Mouse (Mus musculus) erythroblast, embryonic 14.5 days (primary cell): Measurements from ENCODE around the gene Dynll2.

Experiments used
- GATA1 ChIP-seq: IDR thresholded peaks from 2 replicates; pipeline ENCODE4 v1.6.1; 2012; ENCODE audit warnings: low read length, inconsistent platforms, mixed read lengths
- TAL1 ChIP-seq: IDR thresholded peaks from 3 replicates; pipeline ENCODE4 v1.6.1; 2012; ENCODE audit warnings: low read length, inconsistent platforms, mixed read lengths

DNA sequence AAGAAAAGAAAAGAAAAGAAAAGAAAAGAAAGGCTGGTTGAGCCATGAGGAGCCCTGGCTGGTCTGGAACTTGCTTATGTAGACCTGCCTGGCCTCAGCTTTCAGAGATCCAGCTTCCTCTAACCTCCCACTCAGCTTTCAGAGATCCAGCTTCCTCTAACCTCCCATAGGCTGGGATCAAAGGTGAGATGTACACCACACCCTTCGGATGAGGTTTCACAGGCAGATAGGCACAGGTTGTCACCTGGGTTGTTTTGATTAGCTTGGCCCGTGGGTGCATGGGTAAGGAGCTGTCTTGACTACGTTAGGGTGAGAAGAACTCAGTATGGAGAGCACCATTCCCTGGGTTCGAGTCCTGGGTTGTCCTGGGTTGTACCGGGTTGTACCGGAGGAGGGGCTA, 14.5 kb downstream of the Dynll2 start:
- TF ChIP-seq GATA1: no peak
- no peak for TF ChIP-seq TAL1
